Mouse (Mus musculus): Measurements from ENCODE around the gene Sh3kbp1. TPM values are rescaled to one million over a fixed set of nuclear protein-coding genes. Genes with fewer than 3 reads are reported as not detected.
"Not testable (repeated sequence)": the region's sequence is repeated elsewhere in the genome, so short reads cannot be mapped to it uniquely, and the experiment has no call there.

Sh3kbp1 gene
- 10 to 100 TPM; 55.9 to 59.4 TPM for total RNA-seq (2021)
- long read RNA-seq, experiment 1, full-length matches to known transcripts, result 20 of 47 reads
- long read RNA-seq, experiment 1, partial matches to known transcripts, result 4 of 47 reads
- long read RNA-seq, experiment 1, other reads (novel, unspliced or antisense), result 23 of 47 reads
- long read RNA-seq, experiment 2, full-length matches to known transcripts, result 13 of 32 reads
- long read RNA-seq, experiment 2, partial matches to known transcripts, result 2 of 32 reads
- long read RNA-seq, experiment 2, other reads (novel, unspliced or antisense), result 17 of 32 reads

- peak; percentile 36 to 59 for DNase-seq (ENCODE audit: low spot score in 2 of 2)
These were observed at the start of gene Sh3kbp1 for GRCm38 (mm10) chrX:159626907-159627587. Gene Sh3kbp1, plus strand, starts transcription at chrX:159627272.

GRCm38 (mm10) chrX:159584738-159585137 lies 42.3 kb upstream of the Sh3kbp1 start:
- not testable (repeated sequence) for DNase-seq (ENCODE audit: low spot score in 2 of 2)

- DNase-seq (ENCODE audit: low spot score in 2 of 2), result no peak
These were observed 35.4 kb upstream of the Sh3kbp1 start for GRCm38 (mm10) chrX:159591633-159592032.

GRCm38 (mm10) chrX:159597502-159597901 lies 29.6 kb upstream of the Sh3kbp1 start:
- DNase-seq (ENCODE audit: low spot score in 2 of 2), result no peak

GRCm38 (mm10) chrX:159604832-159605231 lies 22.2 kb upstream of the Sh3kbp1 start:
- no peak for DNase-seq (ENCODE audit: low spot score in 2 of 2)

GRCm38 (mm10) chrX:159606936-159607335 lies 20.1 kb upstream of the Sh3kbp1 start:
- DNase-seq (ENCODE audit: low spot score in 2 of 2), result no peak

- peak in 1 of 2 experiments; percentile 14 for DNase-seq (ENCODE audit: low spot score in 2 of 2)
These were observed 715 bp upstream of the Sh3kbp1 start for GRCm38 (mm10) chrX:159626208-159626906.

GRCm38 (mm10) chrX:159627588-159628566 lies 805 bp downstream of the Sh3kbp1 start:
- peak; percentile 4 to 20 for DNase-seq (ENCODE audit: low spot score in 2 of 2)

GRCm38 (mm10) chrX:159628629-159629028 lies 1.6 kb downstream of the Sh3kbp1 start:
- no peak for DNase-seq (ENCODE audit: low spot score in 2 of 2)

GRCm38 (mm10) chrX:159629203-159629602 lies 2.1 kb downstream of the Sh3kbp1 start:
- no peak for DNase-seq (ENCODE audit: low spot score in 2 of 2)

- no peak for DNase-seq (ENCODE audit: low spot score in 2 of 2)
These were observed 11.6 kb downstream of the Sh3kbp1 start for GRCm38 (mm10) chrX:159638500-159639227.

GRCm38 (mm10) chrX:159639991-159640390 lies 12.9 kb downstream of the Sh3kbp1 start:
- no peak for DNase-seq (ENCODE audit: low spot score in 2 of 2)

GRCm38 (mm10) chrX:159645314-159645713 lies 18.2 kb downstream of the Sh3kbp1 start:
- DNase-seq (ENCODE audit: low spot score in 2 of 2), result no peak

GRCm38 (mm10) chrX:159647564-159647963 lies 20.5 kb downstream of the Sh3kbp1 start:
- DNase-seq (ENCODE audit: low spot score in 2 of 2), result no peak

- no peak for DNase-seq (ENCODE audit: low spot score in 2 of 2)
These were observed 21.5 kb downstream of the Sh3kbp1 start for GRCm38 (mm10) chrX:159648598-159648997.

- DNase-seq (ENCODE audit: low spot score in 2 of 2), result no peak
These were observed 23.1 kb downstream of the Sh3kbp1 start for GRCm38 (mm10) chrX:159650130-159650678.

GRCm38 (mm10) chrX:159650727-159651126 lies 23.7 kb downstream of the Sh3kbp1 start:
- no peak for DNase-seq (ENCODE audit: low spot score in 2 of 2)

GRCm38 (mm10) chrX:159671388-159671787 lies 44.3 kb downstream of the Sh3kbp1 start:
- DNase-seq (ENCODE audit: low spot score in 2 of 2), result no peak

- DNase-seq (ENCODE audit: low spot score in 2 of 2), result no peak
These were observed 45.4 kb downstream of the Sh3kbp1 start for GRCm38 (mm10) chrX:159672466-159672865.

- DNase-seq (ENCODE audit: low spot score in 2 of 2), result no peak
These were observed 49.2 kb downstream of the Sh3kbp1 start for GRCm38 (mm10) chrX:159676242-159676641.
